Mouse (Mus musculus) olfactory bulb, adult 2 months (tissue): ENCODE results near the gene Hivep2.

Experiments
- CTCF ChIP-seq: fragments of 200-500 bp; IDR thresholded peaks from 2 replicates; pipeline ENCODE4 v1.5.1; 2012; ENCODE audit warnings: low read depth, mild to moderate bottlenecking, low read length, moderate library complexity; ENCODE audit not compliant: insufficient read depth
- POLR2A ChIP-seq: fragments of 200-500 bp; IDR thresholded peaks from 2 replicates; pipeline ENCODE4 v1.6.1; 2012; ENCODE audit warnings: mild to moderate bottlenecking, low read depth, low read length, moderate library complexity; ENCODE audit not compliant: insufficient read depth

GRCm38 (mm10) chr10:13993411-13993810, 27.5 kb downstream of the Hivep2 start:
- TF ChIP-seq CTCF (no peak), POLR2A (no peak)
